In genomic region chr14:25768261-25768893, GRCm38 (mm10) we compare ENCODE assay signal across 8 mouse cellular contexts. TPM values are rescaled to one million over a fixed set of nuclear protein-coding genes. Genes with fewer than 3 reads are reported as not detected.
A peak's percentile ranks its signal among the peaks of the same experiment; 100 is the strongest.
DNase-seq lines count a peak whose midpoint lies in the region; ATAC-seq lines count a peak whose summit lies in the region.

No protein-coding gene starts in this region.

- no peaks in the 10 kb centered on the region for H3K27me3 ChIP-seq in forebrain, embryonic 16.5 days (replicated peaks; ENCODE audit: control insufficient read depth, insufficient read depth, low read length)
- peaks cover 12% of the 10 kb centered on the region; the same call in 1 of the 2 replicates for H3K27me3 ChIP-seq in hindbrain, embryonic 12.5 days
- no peaks in the 10 kb centered on the region; the same call in 1 of the 2 replicates for H3K27me3 ChIP-seq in liver, embryonic 11.5 days (replicated peaks; ENCODE audit: control insufficient read depth, insufficient read depth, low read length)

- peak overlapping the region; percentile 99 for H3K4me2 ChIP-seq in forebrain, embryonic 16.5 days (ENCODE audit: low read length)
- H3K4me2 ChIP-seq in hindbrain, embryonic 12.5 days (replicated peaks) = peak overlapping the region; percentile 95
- H3K4me2 ChIP-seq in liver, embryonic 11.5 days = peak overlapping the region; percentile 85

- peak; percentile 51 for DNase-seq in left cerebral cortex, postnatal 4 days
- DNase-seq in left cerebral cortex, adult 11 months (ENCODE audit: low spot score) = no peak
- DNase-seq in adrenal gland, adult 8-10 months = peak; percentile 45
- peak; percentile 77 for DNase-seq in liver, embryonic 11.5 days (ENCODE audit: low spot score)
- DNase-seq in natural killer cell, adult 2 months (ENCODE audit: low spot score in 2 of 2) = peak; percentile 12 to 33
- DNase-seq in layer of hippocampus, adult 8-10 months (ENCODE audit: low spot score in 2 of 2) = no peak

- H3K4me3 ChIP-seq in forebrain, embryonic 16.5 days (replicated peaks; ENCODE audit: low read length) = peak overlapping the region; percentile 64
- H3K4me3 ChIP-seq in hindbrain, embryonic 12.5 days = peak overlapping the region; percentile 65
- peak overlapping the region; percentile 68 for H3K4me3 ChIP-seq in liver, embryonic 11.5 days (ENCODE audit: low read depth, low read length)

- ATAC-seq in forebrain, embryonic 16.5 days = peak; percentile 25
- peak; percentile 51 for ATAC-seq in hindbrain, embryonic 12.5 days (ENCODE audit: low FRiP score)
- peak; percentile 73 for ATAC-seq in liver, embryonic 11.5 days (replicated peaks; ENCODE audit: low FRiP score)

- peaks cover 25% of the 10 kb centered on the region for H3K4me1 ChIP-seq in forebrain, embryonic 16.5 days (replicated peaks; ENCODE audit: control insufficient read depth, insufficient read depth, low read length)
- peaks cover 52% of the 10 kb centered on the region for H3K4me1 ChIP-seq in hindbrain, embryonic 12.5 days
- peaks cover 21% of the 10 kb centered on the region for H3K4me1 ChIP-seq in liver, embryonic 11.5 days (replicated peaks; ENCODE audit: control insufficient read depth, insufficient read depth, low read length)

- peak overlapping the region; percentile 15 for H3K27ac ChIP-seq in forebrain, embryonic 16.5 days (ENCODE audit: low read length)
- peak overlapping the region; percentile 77 for H3K27ac ChIP-seq in hindbrain, embryonic 12.5 days
- peak overlapping the region; percentile 49; the same call in 1 of the 2 replicates for H3K27ac ChIP-seq in liver, embryonic 11.5 days (ENCODE audit: low read depth, low read length)

- under 1% methylated on average over 49 of the region's 50 CpGs for WGBS in forebrain, embryonic 16.5 days
- WGBS in hindbrain, embryonic 12.5 days = under 1% methylated on average over 50 of the region's 50 CpGs
- under 1% methylated on average over 46 of the region's 50 CpGs for WGBS in liver, embryonic 11.5 days

- no peaks in the 10 kb centered on the region for H3K36me3 ChIP-seq in forebrain, embryonic 16.5 days (ENCODE audit: control insufficient read depth, insufficient read depth)
- no peaks in the 10 kb centered on the region for H3K36me3 ChIP-seq in hindbrain, embryonic 12.5 days
- no peaks in the 10 kb centered on the region for H3K36me3 ChIP-seq in liver, embryonic 11.5 days (ENCODE audit: control insufficient read depth, insufficient read depth, low read length)

- intact Hi-C loops in left cerebral cortex, postnatal 4 days (cut with DNase I) = no loop called here

- H3K9ac ChIP-seq in forebrain, embryonic 16.5 days (replicated peaks; ENCODE audit: low read depth, low read length) = peak overlapping the region; percentile 69
- peak overlapping the region; percentile 76 for H3K9ac ChIP-seq in hindbrain, embryonic 12.5 days
- H3K9ac ChIP-seq in liver, embryonic 11.5 days (ENCODE audit: low read depth, low read length) = peak overlapping the region; percentile 63

- H3K9me3 ChIP-seq in forebrain, embryonic 16.5 days (ENCODE audit: control insufficient read depth, low read length) = no peaks in the 10 kb centered on the region
- H3K9me3 ChIP-seq in hindbrain, embryonic 12.5 days (replicated peaks) = no peaks in the 10 kb centered on the region
- H3K9me3 ChIP-seq in liver, embryonic 11.5 days (ENCODE audit: control insufficient read depth, low read length) = no peaks in the 10 kb centered on the region

RNA-seq across cellular contexts. Expression of gene Zcchc24, which starts 0.5 kb away (rescaled TPM):
- total RNA-seq in left cerebral cortex, postnatal 4 days (2021) = 10 to 100 TPM; 34.2 to 34.8 TPM
- total RNA-seq in adrenal gland, adult 8-10 months (2022) = 10 to 100 TPM; 17.8 to 25.0 (median 21.1) TPM
- 10.4 and 13.7 TPM in 2 replicates for polyA plus RNA-seq in forebrain, embryonic 16.5 days (2015; fragmentation: Nextera tagmentation; extraction: Ambion mirVana)
- polyA plus RNA-seq in hindbrain, embryonic 12.5 days (2016; fragmentation: Nextera tagmentation; extraction: Ambion mirVana) = 25.1 and 31.5 TPM in 2 replicates
- 11.3 and 13.4 TPM in 2 replicates for polyA plus RNA-seq in liver, embryonic 11.5 days (2014; fragmentation: Nextera tagmentation; extraction: Ambion mirVana)
- total RNA-seq in layer of hippocampus, adult 8-10 months (2022) = 10 to 100 TPM; 60.5 to 69.2 (median 63.8) TPM

Comparison
In these comparisons a context has a peak if more than half of its experiments do, and no peak if none do; other contexts are left out.
1. DNase-seq: peak in left cerebral cortex, postnatal 4 days (single experiment), adrenal gland, adult 8-10 months (single experiment), liver, embryonic 11.5 days (single experiment) and natural killer cell, adult 2 months (2 of 2); none in left cerebral cortex, adult 11 months (single experiment) and layer of hippocampus, adult 8-10 months (0 of 2).
2. H3K27ac ChIP-seq: peak in every context shown above with its lines; median percentile 77 in hindbrain, embryonic 12.5 days; 49 in liver, embryonic 11.5 days; 15 in forebrain, embryonic 16.5 days.
3. Peak in every context shown above with its lines, with median percentiles within 50 percentile points of each other: ATAC-seq, H3K4me2 ChIP-seq, H3K4me3 ChIP-seq and H3K9ac ChIP-seq.